Mouse (Mus musculus) limb, embryonic 15.5 days (tissue): ENCODE data around the gene Smad6. TPM values are rescaled to one million over a fixed set of nuclear protein-coding genes. Genes with fewer than 3 reads are reported as not detected.

ENCODE experiments used
- ATAC-seq: fragments of 200-750 bp; cut with Nextera tagmentation; 2 replicates; pipeline ENCODE4 v1.8.0; 2017; ENCODE audit warnings: low read depth, moderate TSS enrichment; ENCODE audit not compliant: insufficient number of reproducible peaks, low FRiP score, low TSS enrichment
- H3K27ac ChIP-seq: fragments of 300-500 bp; sonication (generic); 2 replicates; pipeline ENCODE4 v1.5.1; 2015; ENCODE audit warnings: moderate library complexity, mild to moderate bottlenecking, inconsistent platforms
- H3K27me3 ChIP-seq: fragments of 300-500 bp; sonication (generic); 2 replicates; pipeline ENCODE4 v1.6.1; 2015; ENCODE audit warnings: inconsistent platforms
- H3K36me3 ChIP-seq: fragments of 300-500 bp; sonication (generic); 2 replicates; pipeline ENCODE4 v1.6.1; 2015; ENCODE audit warnings: inconsistent platforms
- H3K4me1 ChIP-seq: fragments of 300-500 bp; sonication (generic); 2 replicates; pipeline ENCODE4 v1.6.1; 2015; ENCODE audit warnings: inconsistent platforms
- H3K4me2 ChIP-seq: fragments of 300-500 bp; sonication (generic); 2 replicates; pipeline ENCODE4 v1.6.1; 2015; ENCODE audit warnings: mild to moderate bottlenecking, inconsistent platforms
- H3K4me3 ChIP-seq: fragments of 300-500 bp; sonication (generic); 2 replicates; pipeline ENCODE4 v1.5.1; 2015; ENCODE audit warnings: mild to moderate bottlenecking, inconsistent platforms
- H3K9ac ChIP-seq: fragments of 300-500 bp; sonication (generic); 2 replicates; pipeline ENCODE4 v1.6.1; 2015; ENCODE audit warnings: inconsistent platforms
- H3K9me3 ChIP-seq: fragments of 300-500 bp; sonication (generic); 2 replicates; pipeline ENCODE4 v1.6.1; 2016; ENCODE audit warnings: inconsistent platforms
- WGBS: fragments of 180-500 bp; shearing (Covaris S2); methylation state at CpG from one replicate; pipeline ENCODE4 v1.1.7; 2015; 5-methylcytosine and 5-hydroxymethylcytosine counted together
- polyA plus RNA-seq: library from polyadenylated mRNA; unstranded; fragments of >200 nt; fragmentation: Nextera tagmentation; extraction: Ambion mirVana; gene quantifications from 2 replicates; pipeline ENCODE4 v1.2.1, GENCODE M21; 2015

Gene Smad6
- polyA plus RNA-seq, 1 experiment from 2014 or later: 9.4 TPM

DNA sequence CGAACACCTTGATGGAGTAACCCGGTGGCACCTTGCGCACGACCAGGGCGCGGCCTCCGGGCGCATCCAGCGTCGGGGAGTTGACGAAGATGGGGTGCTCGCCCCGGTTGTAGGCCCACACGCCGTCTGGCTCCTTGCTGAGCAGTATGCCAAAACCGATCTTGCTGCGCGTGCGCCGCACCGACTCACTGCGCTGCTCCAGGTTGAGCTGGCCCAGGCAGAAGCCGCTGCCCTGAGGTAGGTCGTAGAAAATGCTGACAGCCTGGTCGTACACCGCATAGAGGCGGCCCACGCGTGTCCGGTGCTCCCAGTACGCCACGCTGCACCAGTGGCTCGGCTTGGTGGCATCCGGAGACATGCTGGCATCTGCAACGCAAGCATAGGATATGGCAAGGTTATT is 68.2 kb downstream of the Smad6 start:
- no peaks in the 10 kb centered on the region for H3K27me3 ChIP-seq
- no peak for ATAC-seq

DNA sequence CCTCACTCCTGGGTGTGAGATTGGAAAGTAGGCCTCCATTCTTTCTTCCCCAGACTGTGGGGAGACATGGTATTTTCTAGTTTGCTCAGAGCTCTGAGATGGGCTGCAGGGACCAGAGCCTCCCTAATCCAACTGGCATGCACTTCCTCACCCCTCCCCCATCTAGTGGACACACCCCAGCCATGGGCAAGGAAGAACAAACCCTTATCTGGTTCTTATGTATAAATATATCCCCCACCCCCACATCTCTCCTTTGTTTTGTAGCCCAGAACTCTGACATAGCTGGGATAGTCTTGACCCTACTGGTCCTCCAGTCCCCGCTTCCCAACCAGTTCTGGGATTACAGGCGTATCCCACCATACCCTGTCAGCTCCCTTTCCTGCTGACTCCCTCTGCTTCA is 69.3 kb downstream of the Smad6 start:
- Histone ChIP-seq H3K4me3 (no peak overlapping the region), H3K27me3 (no peaks in the 10 kb centered on the region), H3K4me1 (peaks cover 31% of the 10 kb centered on the region), H3K4me2 (no peak overlapping the region), H3K9me3 (no peaks in the 10 kb centered on the region), H3K9ac (no peak overlapping the region), H3K27ac (no peak overlapping the region), H3K36me3 (peaks cover 24% of the 10 kb centered on the region)
- ATAC-seq: no peak
- WGBS: 100% methylated on average over 2 of the region's 2 CpGs

More for the DNA sequence above, 68.2 kb downstream of the Smad6 start:
- Histone ChIP-seq H3K9me3 (no peaks in the 10 kb centered on the region), H3K27ac (no peak overlapping the region), H3K4me2 (no peak overlapping the region), H3K9ac (no peak overlapping the region), H3K4me3 (no peak overlapping the region), H3K36me3 (peaks cover 24% of the 10 kb centered on the region), H3K4me1 (peaks cover 42% of the 10 kb centered on the region)
- 77% methylated on average over 35 of the region's 35 CpGs for WGBS

GRCm38 (mm10) chr9:63950357-63950756 is 71.5 kb downstream of the Smad6 start:
- Histone ChIP-seq H3K4me3 (no peak overlapping the region), H3K4me1 (peaks cover 9% of the 10 kb centered on the region; the same call in 1 of the 2 replicates), H3K4me2 (no peak overlapping the region), H3K9me3 (no peaks in the 10 kb centered on the region), H3K9ac (no peak overlapping the region), H3K27ac (no peak overlapping the region), H3K36me3 (peaks cover 24% of the 10 kb centered on the region), H3K27me3 (no peaks in the 10 kb centered on the region)
- ATAC-seq: no peak
- WGBS: 24% methylated on average over 4 of the region's 4 CpGs

DNA sequence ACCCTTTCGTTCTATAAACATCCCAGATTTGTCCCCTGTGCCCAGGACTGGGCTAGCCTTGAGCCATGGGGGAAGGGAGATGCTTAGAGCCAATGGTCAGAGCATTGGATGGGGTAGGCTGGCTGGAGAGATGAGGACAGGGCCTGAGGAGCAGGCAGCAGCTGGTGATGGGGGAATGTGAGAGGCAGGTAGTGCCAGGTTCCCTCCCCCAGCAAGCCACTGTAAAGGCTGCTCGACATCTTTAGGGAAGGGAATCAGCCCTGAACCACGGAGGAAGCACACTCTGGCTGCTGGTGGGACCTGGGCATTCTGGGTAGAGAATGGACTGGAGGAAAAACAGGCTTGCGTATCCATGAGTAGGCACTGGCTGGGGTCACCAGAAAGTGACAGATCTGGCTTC is 72.5 kb downstream of the Smad6 start:
- Histone ChIP-seq H3K4me3 (no peak overlapping the region), H3K27me3 (no peaks in the 10 kb centered on the region), H3K36me3 (peaks cover 24% of the 10 kb centered on the region), H3K4me2 (no peak overlapping the region), H3K4me1 (0 out of 2 replicates have a peak, but pooled peaks cover 6% of the 10 kb centered on the region), H3K9ac (no peak overlapping the region), H3K27ac (no peak overlapping the region), H3K9me3 (no peaks in the 10 kb centered on the region)
- ATAC-seq: no peak
- 53% methylated on average over 4 of the region's 4 CpGs for WGBS

DNA sequence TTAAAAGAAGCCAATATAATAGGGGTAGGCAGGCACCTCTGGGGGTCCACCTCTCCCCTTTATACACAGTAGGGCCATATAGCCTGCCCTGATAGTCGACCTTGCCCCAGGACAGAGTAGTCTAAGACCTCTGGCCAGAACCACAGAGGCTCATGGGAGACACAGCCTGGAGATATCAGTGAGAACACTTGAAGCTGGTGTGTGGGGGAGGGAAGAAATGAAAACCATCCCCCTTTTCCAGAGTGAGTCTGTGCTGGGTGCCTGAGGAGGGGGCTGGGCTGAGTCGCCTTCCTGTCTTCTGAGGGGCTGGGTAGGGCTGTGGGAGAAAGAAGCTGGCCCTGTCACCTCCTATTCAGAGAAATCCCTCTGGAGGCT is 79.3 kb downstream of the Smad6 start:
- H3K27me3 ChIP-seq: no peaks in the 10 kb centered on the region
- H3K9me3 ChIP-seq: no peaks in the 10 kb centered on the region
- peak; percentile 46; the same call in 1 of the 2 replicates for ATAC-seq
- H3K27ac ChIP-seq: peak overlapping the region; percentile 73
- no peak overlapping the region for H3K4me2 ChIP-seq
- H3K4me3 ChIP-seq: no peak overlapping the region
- H3K36me3 ChIP-seq: no peaks in the 10 kb centered on the region
- peaks cover 22% of the 10 kb centered on the region for H3K4me1 ChIP-seq
- no peak overlapping the region for H3K9ac ChIP-seq
- 36% methylated on average over 2 of the region's 2 CpGs for WGBS

GRCm38 (mm10) chr9:63941747-63942607 is 79.9 kb downstream of the Smad6 start:
- ATAC-seq: no peak
- Histone ChIP-seq H3K4me1 (peaks cover 24% of the 10 kb centered on the region), H3K27me3 (no peaks in the 10 kb centered on the region), H3K4me3 (no peak overlapping the region), H3K9me3 (no peaks in the 10 kb centered on the region), H3K4me2 (no peak overlapping the region), H3K9ac (0 out of 2 replicates have a peak overlapping the region, but pooled peaks have one; percentile 14), H3K27ac (peak overlapping the region; percentile 73), H3K36me3 (no peaks in the 10 kb centered on the region)
- 49% methylated on average over 12 of the region's 12 CpGs for WGBS

- Histone ChIP-seq H3K4me2 (no peak overlapping the region), H3K4me1 (peaks cover 10% of the 10 kb centered on the region), H3K4me3 (no peak overlapping the region), H3K27me3 (no peaks in the 10 kb centered on the region), H3K9me3 (no peaks in the 10 kb centered on the region), H3K27ac (no peak overlapping the region), H3K9ac (no peak overlapping the region; the same call in 1 of the 2 replicates), H3K36me3 (no peaks in the 10 kb centered on the region)
- 78% methylated on average over 5 of the region's 5 CpGs for WGBS
- no peak for ATAC-seq
Measured at GRCm38 (mm10) chr9:63936256-63936655, 85.6 kb downstream of the Smad6 start.

GRCm38 (mm10) chr9:63933068-63933467 is 88.8 kb downstream of the Smad6 start:
- H3K36me3 ChIP-seq: no peaks in the 10 kb centered on the region
- no peak overlapping the region for H3K4me2 ChIP-seq
- H3K27me3 ChIP-seq: no peaks in the 10 kb centered on the region
- H3K9ac ChIP-seq: no peak overlapping the region
- peaks cover 21% of the 10 kb centered on the region for H3K4me1 ChIP-seq
- 40% methylated on average over 5 of the region's 5 CpGs for WGBS
- H3K9me3 ChIP-seq: no peaks in the 10 kb centered on the region
- no peak overlapping the region for H3K27ac ChIP-seq
- ATAC-seq: no peak
- H3K4me3 ChIP-seq: no peak overlapping the region

DNA sequence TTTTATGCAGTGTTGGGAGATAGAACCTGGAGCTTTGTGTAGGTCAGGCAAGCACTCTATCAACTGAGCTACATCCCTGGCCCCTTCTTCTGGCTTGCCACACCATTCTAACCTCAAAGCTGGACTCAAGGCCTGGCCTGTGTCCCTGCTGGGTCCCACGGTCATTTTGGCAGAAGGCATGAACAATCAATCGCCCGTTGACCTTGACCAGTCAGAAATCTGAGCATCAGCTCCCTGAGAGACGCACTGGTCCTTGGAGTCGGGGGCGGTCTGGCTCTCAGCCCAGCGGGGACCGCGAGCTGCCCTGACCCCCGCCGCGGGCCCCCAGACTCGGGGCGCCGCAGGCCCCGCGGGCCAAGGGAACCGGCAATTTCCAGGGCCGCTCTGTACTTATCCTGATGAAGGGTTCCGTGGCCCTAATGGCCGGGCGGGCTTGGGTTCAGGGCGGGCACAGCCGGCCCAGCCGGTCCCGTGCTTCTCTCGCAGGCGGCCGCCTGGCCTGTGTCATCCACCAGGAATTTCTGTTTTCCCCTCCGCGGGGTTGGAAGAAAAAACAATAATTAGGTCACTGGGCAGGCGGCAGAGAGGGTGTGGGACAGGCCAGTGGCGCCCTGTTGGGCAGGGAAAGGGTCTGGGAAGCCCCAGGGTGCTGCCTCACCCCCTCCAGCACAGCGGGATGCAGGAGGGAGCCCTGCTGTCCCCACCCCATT is 94.4 kb downstream of the Smad6 start:
- WGBS: 5% methylated on average over 34 of the region's 34 CpGs
- Histone ChIP-seq H3K4me2 (peak overlapping the region; percentile 47), H3K4me1 (peaks cover 43% of the 10 kb centered on the region), H3K9ac (no peak overlapping the region), H3K27me3 (no peaks in the 10 kb centered on the region), H3K9me3 (no peaks in the 10 kb centered on the region), H3K4me3 (peak overlapping the region; percentile 24), H3K27ac (no peak overlapping the region), H3K36me3 (no peaks in the 10 kb centered on the region)
- ATAC-seq: 0 out of 2 replicates have a peak, but pooled peaks have one; percentile 41

- H3K4me3 ChIP-seq: no peak overlapping the region
- H3K27ac ChIP-seq: peak overlapping the region; percentile 33; the same call in 1 of the 2 replicates
- no peak overlapping the region for H3K9ac ChIP-seq
- WGBS: 63% methylated on average over 7 of the region's 7 CpGs
- no peak for ATAC-seq
- no peaks in the 10 kb centered on the region for H3K36me3 ChIP-seq
- no peak overlapping the region for H3K4me2 ChIP-seq
- no peaks in the 10 kb centered on the region for H3K9me3 ChIP-seq
- no peaks in the 10 kb centered on the region for H3K27me3 ChIP-seq
- peaks cover 43% of the 10 kb centered on the region for H3K4me1 ChIP-seq
Measured at GRCm38 (mm10) chr9:63926377-63926776, 95.5 kb downstream of the Smad6 start.

DNA sequence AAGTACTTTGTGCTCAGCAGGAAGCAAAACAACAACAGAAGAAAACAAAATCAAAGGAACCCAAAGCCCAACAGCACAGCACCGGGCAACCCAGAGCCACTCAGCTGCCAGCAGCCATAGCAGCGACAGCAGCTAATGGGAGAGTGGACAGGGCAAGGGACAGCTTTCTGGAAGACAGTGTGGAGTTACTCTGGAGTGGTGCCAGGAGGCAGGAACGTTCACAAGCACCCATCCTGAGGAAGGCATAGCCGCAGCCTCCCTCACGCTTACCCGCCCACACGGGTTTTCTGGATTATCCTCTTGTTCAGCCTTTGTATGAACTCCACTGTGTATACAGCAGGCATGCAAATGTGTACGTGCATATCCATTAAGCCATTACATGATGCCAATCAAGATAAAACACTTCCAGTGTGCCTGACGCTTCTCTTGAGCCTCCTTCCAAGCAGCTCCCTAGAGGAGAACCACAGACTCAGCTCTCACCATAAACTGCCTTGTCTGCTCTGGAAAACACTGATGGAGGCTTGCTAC is 98.6 kb downstream of the Smad6 start:
- peaks cover 36% of the 10 kb centered on the region for H3K4me1 ChIP-seq
- no peaks in the 10 kb centered on the region for H3K36me3 ChIP-seq
- no peaks in the 10 kb centered on the region for H3K27me3 ChIP-seq
- no peak overlapping the region for H3K4me2 ChIP-seq
- ATAC-seq: no peak
- H3K9me3 ChIP-seq: no peaks in the 10 kb centered on the region
- no peak overlapping the region for H3K4me3 ChIP-seq
- H3K9ac ChIP-seq: no peak overlapping the region
- H3K27ac ChIP-seq: no peak overlapping the region
- WGBS: 67% methylated on average over 9 of the region's 9 CpGs

DNA sequence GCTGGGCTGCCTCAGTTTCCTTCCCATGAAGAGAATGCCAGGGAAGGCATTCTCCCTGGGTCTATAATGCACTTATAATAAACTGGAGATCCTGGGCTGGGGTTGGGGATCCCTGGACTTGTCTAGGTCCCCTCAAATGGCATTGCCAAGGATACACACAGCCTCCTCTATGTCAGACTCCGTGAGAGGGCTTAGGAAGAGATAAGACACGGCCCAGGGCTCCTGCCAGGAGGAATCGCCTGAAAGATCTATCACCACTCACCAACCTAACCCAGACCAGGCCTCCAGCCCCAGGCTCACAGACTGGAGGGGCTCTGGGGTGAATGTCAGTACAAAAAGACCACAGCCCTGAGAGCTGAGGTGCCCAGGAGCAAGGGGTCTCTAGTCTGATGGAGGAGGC is 102.2 kb downstream of the Smad6 start:
- 71% methylated on average over 3 of the region's 3 CpGs for WGBS
- H3K27me3 ChIP-seq: no peaks in the 10 kb centered on the region
- no peak for ATAC-seq
- H3K4me1 ChIP-seq: peaks cover 6% of the 10 kb centered on the region; the same call in 1 of the 2 replicates
- H3K9me3 ChIP-seq: no peaks in the 10 kb centered on the region
- H3K4me2 ChIP-seq: no peak overlapping the region
- H3K9ac ChIP-seq: no peak overlapping the region
- no peak overlapping the region for H3K27ac ChIP-seq
- no peak overlapping the region for H3K4me3 ChIP-seq
- H3K36me3 ChIP-seq: no peaks in the 10 kb centered on the region
